Mouse (Mus musculus): ENCODE data around the gene Clasp1.

DNA sequence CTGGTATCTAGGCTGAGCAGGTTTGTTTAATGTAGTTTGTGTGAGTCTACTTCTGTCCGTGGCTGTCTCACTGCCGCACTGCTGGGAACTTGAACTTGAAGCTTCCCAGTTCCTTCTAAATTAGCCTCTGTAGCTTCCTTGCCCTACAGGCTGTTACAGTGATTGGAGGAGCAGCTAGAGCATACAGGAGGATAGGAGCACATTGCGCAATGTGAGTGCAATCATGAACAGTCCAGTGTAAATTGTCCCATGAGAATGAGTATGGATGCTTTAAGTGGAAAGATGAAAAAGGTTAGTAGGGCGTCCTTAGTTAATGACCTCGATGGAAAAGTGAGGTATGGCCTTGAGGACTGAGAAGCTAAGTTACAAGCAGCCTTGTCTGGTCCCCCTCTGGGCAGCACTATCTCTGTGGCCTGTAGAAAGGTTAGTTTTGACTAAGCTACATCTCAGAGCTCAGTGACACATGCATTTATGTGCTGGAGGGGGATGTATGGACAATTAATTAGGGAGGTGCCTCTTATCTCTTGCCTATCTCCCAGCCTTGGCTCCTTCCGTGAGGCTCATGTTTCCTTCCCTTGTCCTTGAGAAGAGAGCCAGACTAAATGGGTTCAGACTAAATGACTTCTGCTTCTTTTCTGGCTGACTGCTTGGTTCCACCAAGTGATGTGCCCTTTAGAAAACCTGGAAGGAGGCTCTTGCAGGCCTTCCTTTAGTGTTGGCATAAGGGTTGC is 39.7 kb downstream of the Clasp1 start:
- TF ChIP-seq POLR2A (IDR thresholded peaks at IDR 0.05; ENCODE audit: low read depth, low read length) (no peak), CTCF (conservative IDR thresholded peaks at IDR 0.05; ENCODE audit: insufficient read depth, insufficient read length, low read depth, low read length) (no peak)
